Mouse (Mus musculus) olfactory bulb, adult 2 months (tissue): ENCODE results near the gene Rffl.
A peak's percentile ranks its signal among the peaks of the same experiment; 100 is the strongest.

Experiments
- CTCF ChIP-seq: fragments of 200-500 bp; IDR thresholded peaks from 2 replicates; pipeline ENCODE4 v1.5.1; 2012; ENCODE audit warnings: low read depth, mild to moderate bottlenecking, low read length, moderate library complexity; ENCODE audit not compliant: insufficient read depth
- POLR2A ChIP-seq: fragments of 200-500 bp; IDR thresholded peaks from 2 replicates; pipeline ENCODE4 v1.6.1; 2012; ENCODE audit warnings: mild to moderate bottlenecking, low read depth, low read length, moderate library complexity; ENCODE audit not compliant: insufficient read depth

- no peak for TF ChIP-seq CTCF
- TF ChIP-seq POLR2A: peak; percentile 85
Observed at GRCm38 (mm10) chr11:82763742-82764437, 107.1 kb downstream of the Rffl start, which contains the start of the genes Cct6b and Zfp830.
